Mouse (Mus musculus): ENCODE measurements around the gene Krtap8-1. TPM values are rescaled to one million over a fixed set of nuclear protein-coding genes. Genes with fewer than 3 reads are reported as not detected.

Gene Krtap8-1
- total RNA-seq, 2 experiments from 2014 or later = not detected

Other genes starting within 250 kb of the Krtap8-1 start
- gene Krtap21-1, start 84.1 kb downstream of the Krtap8-1 start, total RNA-seq (2021) = not detected
- not detected for gene Krtap6-2, start 67.8 kb downstream of the Krtap8-1 start, total RNA-seq (2021)
- gene Krtap7-1, start 20.4 kb upstream of the Krtap8-1 start, total RNA-seq (2021) = not detected
- not detected for gene Krtap11-1, start 83.2 kb upstream of the Krtap8-1 start, total RNA-seq (2021)

Measured in left cerebral cortex, postnatal 14 days (tissue).